Mouse (Mus musculus): ENCODE data around the gene Hddc3.

DNA sequence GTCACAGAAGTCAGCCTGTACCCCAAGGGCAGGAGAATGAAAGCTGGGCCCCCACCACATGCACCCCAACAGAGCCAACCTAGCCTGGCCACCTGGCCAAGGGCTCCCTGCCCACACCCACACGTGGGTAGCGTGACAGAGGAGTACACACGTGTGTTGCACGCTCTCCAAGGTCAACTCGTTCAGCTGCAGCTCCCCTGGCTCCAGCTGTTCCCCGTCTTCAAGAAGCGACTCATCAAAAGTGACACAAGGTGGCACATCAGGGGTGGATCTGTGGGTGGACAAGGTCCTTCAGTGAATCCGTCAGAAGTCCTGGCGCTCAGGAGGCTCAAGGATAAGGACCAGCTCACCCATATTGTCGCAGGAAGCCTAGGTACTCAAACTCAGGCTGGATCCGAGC is 40.0 kb downstream of the Hddc3 start:
- TF ChIP-seq CTCF (IDR thresholded peaks at IDR 0.05; ENCODE audit: low read depth) (no peak), EP300 (optimal IDR thresholded peaks at IDR 0.05) (no peak)

Data from stomach, postnatal 0 days (tissue).